Mouse (Mus musculus) E14TG2a.4 (cell line): ENCODE measurements around the gene Gabbr2.

Experiments used
- CTCF ChIP-seq: conservative IDR thresholded peaks from 2 replicates; pipeline ENCODE4 v1.5.1; 2014; ENCODE audit warnings: low read length
- POU5F1 ChIP-seq: IDR thresholded peaks from 2 replicates; pipeline ENCODE4 v1.6.1; 2014; ENCODE audit warnings: low read length, borderline replicate concordance

DNA sequence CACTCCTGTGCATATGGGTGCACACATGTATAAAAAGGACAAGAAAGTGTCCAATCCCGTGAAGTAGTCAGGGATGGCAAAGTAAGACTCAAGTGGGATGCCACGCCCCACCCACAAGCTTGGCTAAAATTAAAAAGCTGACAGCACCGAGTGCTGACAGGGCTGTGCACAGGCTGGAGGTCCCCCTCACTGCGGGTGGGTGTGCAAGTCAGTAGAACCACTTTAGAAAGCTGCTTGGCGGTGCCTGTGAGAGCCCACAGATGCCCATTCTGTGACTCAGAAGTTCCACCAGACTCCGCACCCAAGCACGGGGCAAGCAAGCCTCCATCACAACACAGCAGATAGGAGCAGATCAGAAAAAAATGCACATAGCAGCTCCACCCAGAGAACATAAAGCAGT lies 197.1 kb downstream of the Gabbr2 start:
- TF ChIP-seq CTCF (no peak), POU5F1 (no peak)
